Mouse (Mus musculus): ENCODE measurements around the gene Fahd2a. TPM values are rescaled to one million over a fixed set of nuclear protein-coding genes. Genes with fewer than 3 reads are reported as not detected.
A peak's percentile ranks its signal among the peaks of the same experiment; 100 is the strongest.

Fahd2a gene
- polyA plus RNA-seq, 1 experiment from 2014 or later, result 25.0 TPM

DNA sequence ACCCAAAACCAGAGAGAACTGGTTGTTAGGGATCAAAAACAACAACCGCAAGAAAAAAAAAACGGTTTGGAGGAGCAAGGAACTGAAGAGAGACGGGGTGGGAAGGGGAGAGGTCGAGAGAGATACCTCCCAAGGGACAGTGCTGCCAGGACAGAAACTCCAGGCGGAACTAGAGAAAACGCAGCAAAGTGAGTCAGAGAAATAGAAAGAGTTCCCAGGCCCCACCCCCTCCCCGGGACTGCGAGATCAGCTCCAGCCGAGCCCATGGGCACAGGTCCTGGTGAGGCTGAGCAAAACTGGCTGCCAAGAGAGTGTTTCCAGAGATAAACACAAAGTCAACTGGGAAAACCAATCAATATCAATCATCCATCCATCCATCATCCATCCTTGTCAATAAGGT lies 17.0 kb upstream of the Fahd2a start:
- H3K4me2 ChIP-seq (replicated peaks), result no peak overlapping the region
- no peak overlapping the region for H3K4me3 ChIP-seq
- ATAC-seq (ENCODE audit: low FRiP score, low read depth), result no peak
- no peaks in the 10 kb centered on the region for H3K36me3 ChIP-seq
- H3K27ac ChIP-seq (replicated peaks), result no peak overlapping the region
- H3K4me1 ChIP-seq, result no peaks in the 10 kb centered on the region
- WGBS, result 59% methylated on average over 9 of the region's 9 CpGs
- no peak overlapping the region for H3K9ac ChIP-seq (replicated peaks)
- 0 out of 2 replicates have a peak, but pooled peaks cover 4% of the 10 kb centered on the region for H3K27me3 ChIP-seq
- H3K9me3 ChIP-seq, result no peaks in the 10 kb centered on the region

DNA sequence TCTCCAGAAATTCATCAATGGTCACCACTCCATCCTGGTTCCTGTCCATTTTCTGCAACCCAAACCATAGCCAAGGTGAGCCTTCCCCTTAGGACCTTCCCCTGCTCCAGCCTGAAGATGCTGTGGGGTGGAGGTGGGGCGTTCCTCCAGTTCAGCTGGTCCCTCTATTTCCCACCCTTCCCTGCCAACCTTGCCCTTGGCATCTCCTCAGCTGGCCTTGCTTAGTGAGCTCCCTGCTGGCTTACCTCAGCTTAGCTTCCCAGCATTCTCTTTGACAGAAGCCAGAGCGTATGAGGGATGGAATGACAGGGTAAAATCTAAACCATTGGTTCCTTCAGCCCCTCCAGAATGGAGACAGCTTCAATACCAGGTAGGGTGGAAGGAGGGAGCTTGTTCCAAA lies 15.0 kb upstream of the Fahd2a start:
- H3K27ac ChIP-seq (replicated peaks), result no peak overlapping the region
- no peaks in the 10 kb centered on the region for H3K4me1 ChIP-seq
- H3K4me2 ChIP-seq (replicated peaks), result no peak overlapping the region
- H3K36me3 ChIP-seq, result no peaks in the 10 kb centered on the region
- no peaks in the 10 kb centered on the region for H3K9me3 ChIP-seq
- no peak overlapping the region for H3K9ac ChIP-seq (replicated peaks)
- ATAC-seq (ENCODE audit: low FRiP score, low read depth), result no peak
- WGBS, result 79% methylated on average over 2 of the region's 2 CpGs
- peaks cover 14% of the 10 kb centered on the region; the same call in 1 of the 2 replicates for H3K27me3 ChIP-seq
- no peak overlapping the region for H3K4me3 ChIP-seq

DNA sequence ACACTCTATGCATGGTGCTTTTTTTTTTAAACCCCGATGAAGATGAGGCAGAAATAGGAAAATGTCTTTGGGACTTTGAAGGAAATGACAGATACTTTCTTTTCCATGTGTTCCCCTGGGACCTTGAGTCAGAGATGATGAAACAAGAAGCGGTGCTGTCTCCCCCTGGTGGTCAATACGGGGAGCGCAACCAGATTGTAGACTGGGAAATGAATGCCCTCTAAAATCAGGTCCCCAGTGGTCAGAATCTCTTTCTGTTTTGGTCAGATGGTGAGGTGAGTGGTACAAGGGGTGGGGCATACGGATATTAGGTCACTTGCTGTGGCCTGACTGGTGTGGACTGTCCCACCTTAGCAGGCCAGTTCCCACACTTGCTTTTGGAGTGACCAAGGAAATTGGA lies 9.4 kb upstream of the Fahd2a start:
- no peak overlapping the region for H3K4me3 ChIP-seq
- no peak overlapping the region for H3K27ac ChIP-seq (replicated peaks)
- H3K4me1 ChIP-seq, result no peaks in the 10 kb centered on the region
- WGBS, result 4% methylated on average over 5 of the region's 5 CpGs
- no peak overlapping the region for H3K9ac ChIP-seq (replicated peaks)
- no peak overlapping the region for H3K4me2 ChIP-seq (replicated peaks)
- H3K36me3 ChIP-seq, result no peaks in the 10 kb centered on the region
- ATAC-seq (ENCODE audit: low FRiP score, low read depth), result 0 out of 2 replicates have a peak, but pooled peaks have one; percentile 38
- no peaks in the 10 kb centered on the region for H3K9me3 ChIP-seq
- H3K27me3 ChIP-seq, result peaks cover 37% of the 10 kb centered on the region

DNA sequence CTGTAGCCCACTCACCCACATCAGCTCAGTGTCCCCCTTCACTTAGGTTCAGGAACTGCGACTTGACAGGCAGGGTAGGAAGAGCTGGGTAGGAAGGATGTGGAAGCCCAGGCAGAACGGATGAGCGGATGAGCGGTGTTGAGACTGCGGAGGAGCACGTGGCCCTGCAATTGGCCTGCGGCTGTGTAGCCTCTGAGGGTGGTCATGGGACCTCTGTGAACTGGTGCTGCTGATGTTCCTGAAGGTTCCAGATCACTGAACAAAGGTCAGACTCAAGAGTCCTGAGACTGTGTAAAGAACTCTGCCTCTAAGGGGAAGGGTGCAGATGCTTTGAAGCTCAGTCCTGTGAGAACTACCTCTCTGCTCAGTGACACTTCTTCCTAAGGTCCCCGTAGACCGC lies 8.8 kb upstream of the Fahd2a start:
- no peaks in the 10 kb centered on the region for H3K9me3 ChIP-seq
- 81% methylated on average over 9 of the region's 9 CpGs for WGBS
- no peak overlapping the region for H3K27ac ChIP-seq (replicated peaks)
- H3K4me2 ChIP-seq (replicated peaks), result no peak overlapping the region
- peaks cover 37% of the 10 kb centered on the region for H3K27me3 ChIP-seq
- H3K36me3 ChIP-seq, result no peaks in the 10 kb centered on the region
- no peak overlapping the region for H3K4me3 ChIP-seq
- no peak overlapping the region for H3K9ac ChIP-seq (replicated peaks)
- H3K4me1 ChIP-seq, result no peaks in the 10 kb centered on the region
- ATAC-seq (ENCODE audit: low FRiP score, low read depth), result no peak

DNA sequence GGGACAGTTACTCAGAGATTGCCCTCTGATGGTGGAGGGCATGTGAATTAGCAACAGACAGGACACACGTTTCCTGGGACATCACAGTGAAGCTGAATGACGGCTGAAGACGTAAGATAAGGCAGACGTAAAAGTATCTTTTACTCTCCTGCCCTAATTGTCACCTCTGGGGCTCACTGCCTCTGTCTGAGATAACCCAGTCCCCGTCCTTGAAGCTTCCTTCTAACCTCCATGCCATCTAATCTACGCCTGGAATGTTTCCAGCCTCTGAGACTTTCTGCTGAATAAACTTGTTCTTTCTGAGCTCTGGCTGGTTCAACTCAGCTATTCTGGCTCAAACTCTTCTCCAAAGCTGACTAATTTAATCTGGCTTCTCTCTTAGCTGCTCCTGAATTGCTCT lies 7.4 kb upstream of the Fahd2a start:
- H3K4me1 ChIP-seq, result no peaks in the 10 kb centered on the region
- H3K9me3 ChIP-seq, result no peaks in the 10 kb centered on the region
- no peak for ATAC-seq (ENCODE audit: low FRiP score, low read depth)
- H3K9ac ChIP-seq (replicated peaks), result no peak overlapping the region
- H3K4me2 ChIP-seq (replicated peaks), result no peak overlapping the region
- WGBS, result 63% methylated on average over 6 of the region's 6 CpGs
- H3K27me3 ChIP-seq, result peaks cover 33% of the 10 kb centered on the region
- no peaks in the 10 kb centered on the region for H3K36me3 ChIP-seq
- H3K4me3 ChIP-seq, result no peak overlapping the region
- no peak overlapping the region for H3K27ac ChIP-seq (replicated peaks)

DNA sequence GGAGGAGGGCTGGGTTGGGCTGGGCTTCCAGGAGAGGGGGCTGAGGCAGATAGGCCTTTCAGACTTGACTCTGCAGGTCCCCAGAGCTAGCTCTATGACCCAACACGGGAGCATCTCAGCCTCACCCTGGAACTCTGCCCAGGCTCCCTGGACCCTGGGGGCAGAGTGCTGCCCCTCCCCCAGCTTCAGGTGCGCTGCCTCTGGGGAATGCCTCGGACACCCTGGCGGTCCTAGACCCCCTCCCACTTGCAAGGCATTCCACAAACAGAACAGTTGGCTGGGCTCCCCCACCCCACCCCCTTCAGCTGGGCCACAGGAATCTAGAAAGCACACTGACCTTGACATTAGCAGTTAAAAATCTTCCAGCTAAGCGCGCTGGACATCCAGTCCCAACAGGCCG lies 5.3 kb upstream of the Fahd2a start:
- no peak overlapping the region for H3K4me2 ChIP-seq (replicated peaks)
- no peak overlapping the region for H3K27ac ChIP-seq (replicated peaks)
- H3K36me3 ChIP-seq, result no peaks in the 10 kb centered on the region
- H3K9ac ChIP-seq (replicated peaks), result no peak overlapping the region
- no peak overlapping the region for H3K4me3 ChIP-seq
- no peaks in the 10 kb centered on the region for H3K9me3 ChIP-seq
- 50% methylated on average over 7 of the region's 7 CpGs for WGBS
- H3K27me3 ChIP-seq, result peaks cover 26% of the 10 kb centered on the region
- ATAC-seq (ENCODE audit: low FRiP score, low read depth), result no peak
- H3K4me1 ChIP-seq, result no peaks in the 10 kb centered on the region

DNA sequence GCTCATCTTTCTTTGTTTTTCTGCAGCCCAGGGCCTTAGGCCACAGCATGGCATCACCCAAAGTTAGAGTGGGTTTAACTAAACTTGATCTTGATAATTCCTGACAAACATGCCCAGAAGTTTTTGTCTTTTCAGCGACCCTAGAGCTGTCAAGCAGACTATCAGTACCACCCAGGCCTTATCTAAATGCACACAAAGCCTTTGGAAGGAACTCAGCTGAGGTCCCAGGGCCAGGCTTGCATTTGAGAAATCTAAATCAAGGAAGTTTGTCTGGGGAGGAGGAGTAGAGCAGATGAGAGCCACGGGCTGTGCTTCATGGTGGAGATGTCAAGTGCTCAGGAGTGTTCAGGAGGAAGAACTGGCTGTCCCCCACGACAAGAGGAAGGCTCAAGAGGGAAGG lies 2.5 kb upstream of the Fahd2a start:
- Histone ChIP-seq H3K4me2 (replicated peaks) (no peak overlapping the region), H3K27me3 (peaks cover 17% of the 10 kb centered on the region), H3K36me3 (no peaks in the 10 kb centered on the region), H3K9me3 (no peaks in the 10 kb centered on the region), H3K4me1 (peaks cover 9% of the 10 kb centered on the region), H3K27ac (replicated peaks) (no peak overlapping the region), H3K4me3 (no peak overlapping the region), H3K9ac (replicated peaks) (no peak overlapping the region)
- no peak for ATAC-seq (ENCODE audit: low FRiP score, low read depth)
- WGBS, result 45% methylated on average over 3 of the region's 3 CpGs

DNA sequence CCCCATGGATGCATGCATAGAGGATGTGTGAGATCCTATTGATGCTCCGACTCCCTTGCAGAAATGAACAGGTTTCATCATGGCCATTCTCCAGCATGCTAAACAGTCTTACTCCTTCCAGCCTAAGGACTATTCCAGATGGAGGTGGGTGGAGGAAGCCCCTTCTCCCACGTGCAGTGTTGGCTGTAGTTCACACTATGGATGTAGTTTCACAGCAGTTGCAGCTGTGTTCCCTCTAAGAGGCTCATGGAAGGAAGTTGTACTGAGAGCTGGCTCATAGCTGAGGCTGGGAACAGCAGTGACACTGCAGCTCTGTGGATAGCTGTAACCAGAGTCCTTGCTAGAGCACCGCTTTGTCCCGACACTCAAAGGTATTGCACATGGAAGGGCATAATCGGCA lies 6.7 kb downstream of the Fahd2a start:
- Histone ChIP-seq H3K4me3 (no peak overlapping the region), H3K27ac (replicated peaks) (no peak overlapping the region), H3K9me3 (no peaks in the 10 kb centered on the region), H3K9ac (replicated peaks) (no peak overlapping the region), H3K4me1 (0 out of 2 replicates have a peak, but pooled peaks cover under 1% of the 10 kb centered on the region), H3K27me3 (no peaks in the 10 kb centered on the region), H3K36me3 (peaks cover 51% of the 10 kb centered on the region), H3K4me2 (replicated peaks) (no peak overlapping the region)
- 91% methylated on average over 5 of the region's 5 CpGs for WGBS
- ATAC-seq (ENCODE audit: low FRiP score, low read depth), result no peak

DNA sequence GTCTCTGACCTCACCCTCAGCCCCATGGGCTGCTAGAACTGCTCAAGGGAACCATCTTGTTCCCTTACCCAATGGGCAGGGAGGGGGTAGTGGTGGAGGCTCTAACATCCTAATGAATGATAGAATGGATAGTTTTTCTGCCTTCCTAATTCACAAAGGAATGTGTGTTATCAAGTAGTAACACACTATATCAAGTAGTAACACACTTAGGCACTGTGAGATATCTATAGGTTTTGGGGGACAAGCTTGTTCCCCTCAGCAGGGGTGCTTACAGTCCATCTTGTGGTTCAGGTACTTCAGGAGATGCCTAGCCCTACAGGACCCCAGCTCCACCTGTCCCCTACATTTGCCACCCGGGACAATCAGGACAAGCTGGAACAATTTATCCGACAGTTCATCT lies 8.8 kb downstream of the Fahd2a start:
- no peaks in the 10 kb centered on the region for H3K4me1 ChIP-seq
- no peak overlapping the region for H3K9ac ChIP-seq (replicated peaks)
- H3K9me3 ChIP-seq, result no peaks in the 10 kb centered on the region
- no peaks in the 10 kb centered on the region for H3K27me3 ChIP-seq
- no peak overlapping the region for H3K4me2 ChIP-seq (replicated peaks)
- 90% methylated on average over 2 of the region's 2 CpGs for WGBS
- H3K27ac ChIP-seq (replicated peaks), result no peak overlapping the region
- H3K4me3 ChIP-seq, result no peak overlapping the region
- H3K36me3 ChIP-seq, result peaks cover 51% of the 10 kb centered on the region
- ATAC-seq (ENCODE audit: low FRiP score, low read depth), result no peak

DNA sequence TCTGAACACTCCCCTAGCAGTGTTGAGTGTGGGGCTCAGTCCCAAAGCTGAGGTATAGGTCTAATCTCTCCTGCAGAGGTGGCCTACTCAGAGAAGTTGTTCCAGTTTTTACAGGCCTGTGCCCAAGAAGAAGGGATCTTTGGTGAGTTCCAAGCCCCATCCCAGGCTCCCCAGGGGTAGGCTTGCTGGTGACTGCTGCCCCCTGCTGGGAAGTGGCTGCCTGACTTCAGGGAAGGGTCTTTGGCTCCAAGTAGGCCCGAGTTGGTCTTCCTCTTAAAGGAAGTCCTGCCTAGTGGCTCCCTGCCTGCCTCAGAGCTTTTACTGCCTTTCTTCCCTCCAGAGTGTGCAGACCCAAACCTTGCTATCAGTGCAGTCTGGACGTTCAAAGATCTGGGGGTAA lies 9.2 kb downstream of the Fahd2a start:
- Histone ChIP-seq H3K27me3 (no peaks in the 10 kb centered on the region), H3K4me3 (no peak overlapping the region), H3K4me2 (replicated peaks) (no peak overlapping the region), H3K9ac (replicated peaks) (no peak overlapping the region), H3K4me1 (no peaks in the 10 kb centered on the region), H3K9me3 (no peaks in the 10 kb centered on the region), H3K27ac (replicated peaks) (no peak overlapping the region), H3K36me3 (peaks cover 51% of the 10 kb centered on the region)
- no peak for ATAC-seq (ENCODE audit: low FRiP score, low read depth)
- 50% methylated on average over 2 of the region's 2 CpGs for WGBS

DNA sequence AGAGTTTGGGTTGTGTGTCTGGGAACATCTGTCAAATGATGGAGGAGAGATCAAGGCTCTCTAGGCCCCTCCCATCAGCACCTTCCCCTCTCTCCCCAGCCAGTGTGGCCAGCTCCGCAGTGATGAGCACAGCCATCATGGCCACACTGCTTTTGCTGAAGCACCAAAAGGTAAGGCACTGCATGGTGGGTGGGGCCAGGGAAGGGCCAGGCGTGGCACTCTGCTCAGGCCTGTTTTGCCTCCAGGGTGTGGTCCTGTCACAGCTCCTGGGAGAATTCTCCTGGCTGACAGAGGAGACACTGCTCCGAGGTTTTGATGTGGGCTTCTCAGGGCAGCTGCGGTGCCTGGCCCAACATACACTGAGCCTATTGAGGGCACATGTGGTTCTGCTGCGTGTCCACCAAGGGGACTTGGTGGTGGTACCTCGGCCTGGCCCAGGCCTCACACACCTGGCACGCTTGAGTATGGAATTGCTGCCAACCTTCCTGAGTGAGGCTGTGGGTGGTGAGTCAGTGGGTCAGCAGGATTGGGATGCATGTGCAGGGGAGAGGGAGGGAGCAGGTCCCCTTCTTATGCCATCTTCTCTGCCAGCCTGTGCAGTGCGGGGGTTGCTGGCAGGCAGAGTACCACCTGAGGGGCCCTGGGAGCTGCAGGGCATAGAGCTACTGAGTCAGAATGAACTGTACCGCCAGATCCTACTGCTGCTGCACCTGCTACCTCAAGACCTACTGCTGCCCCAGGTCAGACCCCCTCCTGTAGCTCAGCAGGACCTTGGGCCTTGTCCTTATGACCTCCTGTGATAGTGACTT lies 10.7 kb downstream of the Fahd2a start:
- Histone ChIP-seq H3K4me1 (no peaks in the 10 kb centered on the region), H3K27me3 (no peaks in the 10 kb centered on the region), H3K9ac (replicated peaks) (no peak overlapping the region), H3K27ac (replicated peaks) (no peak overlapping the region), H3K4me2 (replicated peaks) (no peak overlapping the region), H3K36me3 (peaks cover 41% of the 10 kb centered on the region), H3K9me3 (no peaks in the 10 kb centered on the region), H3K4me3 (no peak overlapping the region)
- 80% methylated on average over 9 of the region's 9 CpGs for whole genome bisulfite sequencing
- no peak for ATAC-seq (ENCODE audit: low FRiP score, low read depth)

DNA sequence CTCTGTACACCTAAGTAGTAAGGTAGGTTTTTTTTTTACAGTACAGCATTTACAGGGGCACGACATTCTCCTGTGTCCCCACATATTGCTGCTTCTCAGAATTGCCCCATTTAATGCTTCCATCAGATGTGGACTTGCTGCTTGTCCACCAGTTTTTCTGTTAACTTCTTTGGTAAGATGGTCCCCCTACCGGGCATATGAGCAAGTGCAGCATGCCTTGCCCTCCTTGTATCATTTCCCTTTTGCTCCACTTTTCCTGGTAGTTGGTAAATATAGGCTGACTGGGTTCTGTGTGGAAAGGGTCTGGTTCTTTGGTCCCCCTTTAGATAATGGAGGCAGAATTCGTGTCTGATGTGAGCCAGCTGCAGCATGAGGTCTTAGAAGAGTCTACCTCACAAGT lies 14.1 kb downstream of the Fahd2a start:
- Histone ChIP-seq H3K9me3 (no peaks in the 10 kb centered on the region), H3K4me3 (no peak overlapping the region), H3K27ac (replicated peaks) (no peak overlapping the region), H3K9ac (replicated peaks) (no peak overlapping the region), H3K27me3 (0 out of 2 replicates have a peak, but pooled peaks cover 4% of the 10 kb centered on the region), H3K4me2 (replicated peaks) (no peak overlapping the region), H3K36me3 (peaks cover 17% of the 10 kb centered on the region), H3K4me1 (no peaks in the 10 kb centered on the region)
- WGBS, result 30% methylated on average over 3 of the region's 3 CpGs
- ATAC-seq (ENCODE audit: low FRiP score, low read depth), result no peak

DNA sequence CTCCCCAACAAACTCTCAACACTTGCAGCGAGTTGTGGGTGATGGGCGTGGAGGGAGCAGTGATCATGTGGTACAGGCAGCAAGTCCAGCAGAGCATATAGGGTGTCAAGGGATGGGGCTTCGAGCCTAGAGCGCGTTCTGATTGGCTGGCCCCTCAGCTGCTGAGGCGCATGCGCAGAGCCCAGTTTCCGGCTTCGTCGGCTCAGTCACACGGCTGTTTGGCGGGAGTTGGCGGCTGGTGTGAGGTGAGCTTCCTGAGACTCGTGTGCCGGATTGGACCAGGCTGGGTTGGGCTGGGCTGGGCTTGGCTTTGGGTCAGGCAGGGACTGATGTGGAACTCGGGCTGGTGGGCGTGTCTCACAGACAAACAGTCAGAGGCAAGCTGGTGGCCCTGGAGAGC lies 19.4 kb downstream of the Fahd2a start, which contains the start of gene Gpat2:
Gpat2 (plus strand) TSS at position 223 of the 400 bp plus-strand sequence.
- no peaks in the 10 kb centered on the region for H3K36me3 ChIP-seq
- H3K4me2 ChIP-seq (replicated peaks), result no peak within 1 kb of the TSS
- H3K4me3 ChIP-seq, result no peak within 1 kb of the TSS
- H3K27me3 ChIP-seq, result 0 out of 2 replicates have a peak, but pooled peaks cover 4% of the 10 kb centered on the region
- H3K4me1 ChIP-seq, result no peaks in the 10 kb centered on the region
- 90% methylated on average over 17 of the region's 17 CpGs for WGBS
- H3K9me3 ChIP-seq, result no peaks in the 10 kb centered on the region
- H3K9ac ChIP-seq (replicated peaks), result no peak within 1 kb of the TSS
- no peak for ATAC-seq (ENCODE audit: low FRiP score, low read depth)
- H3K27ac ChIP-seq (replicated peaks), result no peak within 1 kb of the TSS
